Mouse (Mus musculus) adrenal gland, adult (tissue): ENCODE results near the gene Nup153.

Source experiments
- DNase-seq, 2 experiments: peaks; one replicate each; pipeline ENCODE4 v3.0.0; 2022 to 2023; ENCODE audit warnings: low spot score in 1 of 2; ENCODE audit not compliant: inconsistent age in 2 of 2

Gene Nup153

DNA sequence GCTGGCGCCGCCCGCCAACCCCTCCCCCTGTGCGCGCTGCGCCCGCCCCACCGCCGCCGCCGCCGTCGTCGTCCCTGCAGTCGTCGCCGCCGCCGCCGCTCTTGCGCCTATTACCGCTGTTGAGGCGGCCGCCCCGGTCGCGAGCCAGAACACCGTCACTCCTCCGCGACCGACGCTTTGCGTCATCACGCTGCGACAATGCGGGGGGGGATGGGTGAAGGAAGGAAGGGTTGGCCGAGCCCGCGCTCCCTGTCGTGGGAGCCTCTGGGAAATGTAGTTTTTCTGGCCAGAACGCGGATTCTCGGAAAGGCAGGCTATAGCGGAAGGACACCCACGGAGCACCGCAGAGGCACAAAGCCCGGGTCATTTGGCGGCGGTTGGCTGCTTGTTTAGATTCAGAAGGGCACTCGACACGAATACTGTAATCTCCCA, at the start of gene Nup153:
Gene Nup153 (minus strand): TSS at position 104 of the 432 bp plus-strand sequence.
- DNase-seq = peak; percentile 99 to 100

DNA sequence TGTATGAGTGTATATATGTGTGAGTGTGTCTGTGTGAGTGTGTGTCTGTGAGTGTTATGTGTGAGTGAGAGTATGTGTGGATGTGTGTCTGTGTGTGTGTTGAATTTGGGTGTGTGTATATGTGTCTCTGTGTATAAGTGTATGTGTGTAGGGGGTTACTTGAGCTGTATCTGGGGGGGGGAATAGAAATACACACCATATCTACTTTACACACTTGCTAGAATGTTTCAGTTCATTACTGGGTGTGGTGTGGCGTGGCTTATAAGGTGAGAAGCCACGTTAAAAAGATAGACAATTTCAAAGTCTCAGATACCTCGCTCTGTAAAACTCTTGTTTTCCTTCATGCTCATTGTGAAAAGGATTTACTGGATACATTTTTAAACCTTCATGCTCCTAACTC, 49.7 kb upstream of the Nup153 start:
- no peak for DNase-seq

DNA sequence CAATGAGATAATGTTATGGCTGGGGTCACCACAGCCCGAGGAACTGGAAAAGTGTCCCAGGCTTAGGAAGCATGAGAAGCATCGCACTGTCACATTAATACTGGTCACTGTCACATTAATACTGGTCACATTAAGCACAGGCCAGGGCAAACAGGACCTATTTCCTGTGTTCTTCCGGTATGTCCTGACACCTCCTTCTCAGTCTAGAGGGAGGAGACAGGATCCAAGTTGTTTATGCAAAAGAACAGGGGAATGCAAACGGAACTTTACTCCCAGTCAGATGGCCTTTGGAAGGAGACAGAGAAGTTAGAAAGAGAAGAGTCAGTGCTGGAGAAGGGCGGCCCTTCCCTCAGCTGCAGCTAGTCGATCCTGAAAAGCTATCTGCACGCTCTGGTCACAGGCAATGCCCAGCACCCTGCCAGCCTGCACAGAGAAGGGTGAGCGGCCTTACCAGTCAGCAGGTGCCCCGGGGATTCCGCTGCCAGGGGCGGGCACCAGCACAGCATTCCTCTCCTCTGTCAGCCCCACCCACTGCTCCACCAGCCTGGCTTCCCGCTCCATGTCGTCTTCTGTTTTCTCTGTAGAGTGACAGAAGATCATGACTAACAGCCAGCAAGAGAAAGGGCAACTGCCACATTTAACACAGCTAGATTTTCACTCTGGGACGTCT, 49.0 kb upstream of the Nup153 start:
- no peak for DNase-seq

DNA sequence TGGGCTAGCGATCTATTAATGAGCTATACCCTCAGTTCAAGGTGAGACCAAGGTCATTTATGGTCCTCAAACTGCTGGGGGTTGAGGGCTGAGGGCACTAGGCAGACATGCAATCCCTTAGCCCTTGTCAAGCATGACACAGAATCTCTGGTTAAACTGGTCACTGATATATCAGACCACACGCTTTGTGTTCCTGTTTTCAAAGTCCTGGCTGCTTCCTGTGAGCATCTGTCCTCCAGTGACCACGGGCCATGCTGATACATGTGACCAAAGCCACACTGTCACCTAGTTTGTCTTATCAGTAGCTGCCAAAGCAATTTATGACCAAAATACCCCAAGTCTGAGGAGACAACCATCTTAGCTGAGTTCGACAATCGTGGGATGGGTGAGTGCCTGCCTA, 47.3 kb upstream of the Nup153 start:
- no peak for DNase-seq

DNA sequence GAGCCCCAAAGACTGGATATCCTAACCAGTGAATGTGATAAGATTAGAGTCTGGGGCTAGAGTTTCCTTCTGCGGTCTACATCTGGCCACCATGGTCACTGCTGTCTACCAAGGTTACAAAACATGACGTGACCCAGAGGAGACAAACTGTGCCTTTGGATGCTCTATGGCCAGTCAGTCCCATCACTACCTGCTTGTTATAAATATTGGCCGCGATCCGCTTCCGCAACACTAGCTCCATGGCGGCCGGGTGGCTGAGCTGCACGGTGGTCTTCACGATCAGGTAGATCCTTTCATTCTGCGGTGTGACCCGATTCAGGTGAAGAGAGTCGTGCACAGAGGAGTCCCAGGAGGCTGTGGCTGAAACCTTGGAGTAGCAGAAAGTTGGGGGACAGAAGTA, 44.8 kb upstream of the Nup153 start:
- no peak for DNase-seq

DNA sequence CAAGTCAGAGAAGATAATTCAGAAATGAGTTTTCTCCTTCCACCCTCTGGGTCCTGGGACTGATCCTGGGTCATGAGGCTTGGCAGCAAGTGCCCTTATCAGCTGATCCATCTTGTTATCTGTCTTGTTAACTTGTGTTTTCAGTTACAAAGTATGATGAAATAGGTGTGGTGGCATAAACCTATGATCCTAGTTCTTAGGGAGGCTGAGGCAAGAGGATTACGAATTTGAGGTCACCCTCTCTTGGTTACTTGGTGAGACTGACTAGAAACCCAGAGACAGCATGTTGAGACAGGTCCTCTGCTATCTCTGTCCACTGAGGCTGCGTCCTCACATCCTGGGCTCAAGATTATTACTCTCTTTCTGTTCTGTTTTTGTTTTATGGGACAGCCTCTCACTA, 37.6 kb upstream of the Nup153 start:
- DNase-seq = no peak

DNA sequence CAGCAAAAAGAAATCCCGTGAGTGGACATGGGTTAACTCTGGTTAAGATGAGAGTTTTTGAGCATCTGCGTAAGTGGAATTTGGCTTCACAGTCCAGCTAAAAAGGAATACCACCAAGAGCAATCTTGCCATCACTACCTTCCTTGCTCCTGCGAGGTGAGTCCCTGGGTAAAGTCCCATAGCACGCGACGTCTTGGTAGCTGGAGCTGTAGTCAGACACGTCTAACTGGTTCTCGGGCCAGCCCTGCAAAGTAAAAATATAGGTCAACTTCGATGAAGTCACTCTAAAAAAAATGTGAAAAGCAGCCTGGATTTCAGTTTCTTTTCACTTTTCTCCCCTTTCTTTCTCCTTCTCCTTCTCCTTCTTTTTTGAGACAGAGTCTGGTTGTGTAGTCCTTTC, 35.5 kb upstream of the Nup153 start:
- no peak for DNase-seq

DNA sequence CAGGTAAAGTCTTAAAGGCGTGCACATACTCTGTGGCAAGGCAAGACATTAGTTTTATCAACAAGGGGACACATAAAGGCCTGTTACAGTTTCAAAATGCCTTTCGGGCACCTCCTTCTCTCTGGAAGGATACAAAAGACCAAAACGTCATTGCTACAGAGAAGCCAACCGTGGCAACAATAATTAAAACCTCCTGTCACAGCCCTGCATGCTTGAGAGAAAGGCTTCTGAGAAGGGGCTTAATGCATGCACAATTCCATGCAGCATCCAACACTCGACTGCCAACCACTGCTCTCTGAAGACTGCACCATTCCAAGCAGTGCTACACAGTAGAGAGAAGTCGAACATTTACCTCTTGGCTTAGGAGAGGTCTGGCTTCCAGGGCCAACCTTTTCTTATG, 33.2 kb upstream of the Nup153 start:
- DNase-seq = no peak

DNA sequence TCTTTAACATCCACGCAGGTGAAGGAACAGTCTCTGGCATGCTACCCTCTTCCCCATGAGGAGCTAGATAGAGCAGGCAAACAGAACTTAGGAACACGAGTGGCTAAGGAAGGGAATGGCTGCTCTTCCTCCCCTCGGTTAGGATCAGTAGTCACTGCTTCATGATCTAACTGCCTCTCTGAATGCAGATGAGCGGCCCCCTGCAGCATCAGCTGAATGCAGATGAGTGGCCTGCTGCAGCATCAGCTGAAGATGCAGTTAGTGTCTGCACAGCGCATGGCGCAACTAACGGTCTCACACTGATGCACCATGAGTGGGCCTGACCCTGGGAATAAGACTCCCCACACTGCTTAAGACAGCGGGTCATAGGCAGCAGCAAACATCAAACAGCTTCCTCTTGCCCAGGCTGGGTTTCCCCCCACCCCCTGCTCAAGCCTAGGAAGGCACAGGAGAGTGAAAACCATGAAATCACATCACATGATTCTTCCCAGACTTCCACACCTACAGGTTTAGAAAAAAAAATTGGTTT, 31.6 kb upstream of the Nup153 start:
- no peak for DNase-seq

DNA sequence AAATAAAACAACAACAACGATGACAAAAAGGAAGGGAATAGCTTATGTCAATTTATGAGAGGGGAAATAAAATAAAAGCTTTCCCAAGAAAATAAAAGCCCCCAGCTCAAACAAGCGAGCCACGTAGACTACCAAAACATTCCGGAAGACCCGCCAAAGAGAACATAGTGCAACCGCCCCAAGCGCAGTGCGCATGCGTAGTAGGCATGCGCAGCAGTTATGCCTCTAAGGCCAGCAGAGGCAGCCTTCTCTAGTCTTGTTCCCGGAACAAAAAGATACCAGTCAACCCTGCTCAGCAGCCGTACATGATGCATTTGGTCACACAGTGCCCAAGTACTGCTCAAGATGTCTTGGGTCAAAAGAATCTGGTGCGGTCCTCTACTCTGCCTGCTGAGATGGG, 30.9 kb upstream of the Nup153 start:
- DNase-seq = no peak

DNA sequence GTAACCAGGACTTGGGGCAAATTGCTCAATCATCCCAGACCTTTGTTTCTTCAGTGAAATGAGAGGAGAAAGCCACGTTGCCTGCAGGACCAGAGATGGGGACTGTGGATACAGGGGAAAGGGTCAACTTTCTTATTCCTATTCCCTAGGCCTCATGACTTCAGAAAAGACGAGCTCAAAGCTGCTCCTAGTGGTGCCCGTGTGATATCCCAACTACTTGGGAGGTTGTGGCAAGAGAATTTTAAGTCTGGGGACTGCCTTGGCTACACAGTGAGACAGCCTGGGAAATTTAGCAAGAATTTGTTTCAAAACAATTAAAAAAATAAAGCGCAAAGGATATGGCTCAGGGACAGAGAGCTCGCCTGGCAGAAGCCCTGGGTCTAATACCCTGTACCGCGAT, 30.2 kb upstream of the Nup153 start:
- DNase-seq = no peak

DNA sequence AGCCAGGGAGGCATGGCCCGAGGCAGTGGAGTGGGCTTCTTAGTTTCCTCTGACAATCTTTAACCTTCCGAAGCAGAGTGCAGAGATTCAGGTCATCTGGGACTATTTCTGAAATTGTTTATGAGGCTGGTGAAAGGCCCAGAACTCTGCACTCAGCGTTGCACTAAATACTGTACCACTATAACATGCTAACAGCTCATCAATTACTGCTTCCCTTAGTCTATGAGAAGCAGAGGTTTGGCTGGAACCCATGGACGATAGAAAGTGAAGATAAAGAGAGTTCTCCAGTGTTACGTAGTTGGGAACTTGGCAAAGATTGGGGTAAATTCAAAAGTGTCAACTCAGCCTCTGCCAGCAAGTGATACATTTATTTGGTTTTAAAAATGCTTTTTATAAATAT, 25.6 kb upstream of the Nup153 start:
- DNase-seq = no peak

DNA sequence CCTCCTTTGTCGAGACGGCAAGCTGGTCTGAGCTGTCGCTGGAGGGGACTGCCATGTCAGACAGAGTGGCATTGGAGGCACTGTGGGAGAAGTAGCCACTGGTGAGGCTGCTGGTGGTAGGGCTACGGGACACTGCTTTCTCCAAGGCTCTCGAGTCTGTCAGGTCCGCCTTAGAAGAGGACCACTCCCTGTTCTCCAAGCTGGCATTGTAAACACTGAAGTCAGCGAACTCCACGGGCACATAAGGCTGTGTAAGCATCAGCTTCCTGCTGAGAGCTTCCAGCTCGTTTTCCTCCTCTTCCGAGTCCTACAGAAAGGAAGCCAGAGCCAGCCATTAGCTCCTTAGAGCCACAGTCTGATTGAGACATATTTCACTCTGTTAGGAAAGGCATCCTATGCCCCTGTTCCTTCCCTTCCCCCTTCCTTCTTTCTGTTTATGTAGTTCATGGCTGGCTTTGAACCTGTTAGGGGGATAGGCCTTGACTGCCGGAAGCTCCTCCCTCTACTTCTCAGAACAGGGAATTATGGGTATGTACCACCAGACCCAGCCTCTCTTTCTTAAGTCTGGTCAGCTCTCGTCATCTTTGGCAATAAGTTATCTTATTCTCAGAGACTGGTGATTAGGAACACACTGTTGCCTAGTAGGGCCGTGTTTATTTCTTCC, 25.0 kb upstream of the Nup153 start:
- no peak for DNase-seq

DNA sequence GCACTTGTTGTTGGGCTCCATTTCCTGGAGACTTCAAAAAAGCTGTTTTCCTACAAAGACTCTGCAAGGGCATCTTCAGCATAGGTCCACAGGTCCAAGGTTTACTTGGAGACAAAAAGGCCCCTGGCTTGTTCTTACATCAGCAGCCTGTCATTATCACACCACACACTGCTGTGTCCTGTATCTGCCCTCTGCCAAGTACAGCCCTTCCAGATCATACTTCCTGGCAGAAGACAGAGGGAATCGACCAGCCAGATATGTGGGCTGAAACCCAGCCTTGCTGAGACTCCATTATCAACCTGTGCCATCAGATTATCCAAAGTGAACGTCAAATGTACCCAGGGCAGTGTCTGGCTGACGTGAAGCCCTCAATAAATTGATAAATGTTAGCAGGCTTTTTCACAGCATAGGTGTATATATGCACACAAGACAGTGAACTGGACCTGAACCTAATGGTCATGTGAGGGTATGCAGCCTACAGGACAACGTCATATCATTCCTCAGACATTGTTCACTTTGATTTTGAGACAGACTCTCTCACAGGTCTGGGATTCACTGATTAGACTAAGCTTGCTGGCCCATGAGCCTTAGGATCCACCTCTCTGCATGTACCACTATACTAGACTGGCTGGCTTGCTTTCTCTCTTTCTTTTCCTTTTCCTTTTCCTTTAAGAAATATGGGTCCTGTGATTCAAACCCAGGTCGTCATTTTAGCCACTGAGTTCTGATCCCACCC, 20.6 kb upstream of the Nup153 start:
- no peak for DNase-seq

DNA sequence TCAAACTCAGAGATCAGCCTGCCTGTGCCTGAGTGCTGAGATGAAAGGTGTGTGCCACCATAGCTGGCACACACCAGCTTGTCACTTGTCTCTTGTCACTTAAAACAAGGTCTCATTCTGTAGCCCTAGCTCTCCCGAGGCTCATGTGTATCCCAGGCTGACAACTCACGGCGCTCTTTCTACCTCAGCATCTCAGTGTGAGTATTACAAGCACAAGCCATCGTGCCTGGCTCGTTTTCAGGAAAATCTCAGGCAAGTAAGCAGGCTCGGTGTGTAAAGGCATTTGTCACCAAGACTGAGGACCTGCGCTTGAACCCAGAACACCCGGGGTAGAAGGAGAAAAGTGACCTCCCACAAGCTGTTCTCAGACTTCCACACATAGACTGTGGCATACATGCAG, 16.1 kb upstream of the Nup153 start:
- DNase-seq = no peak

DNA sequence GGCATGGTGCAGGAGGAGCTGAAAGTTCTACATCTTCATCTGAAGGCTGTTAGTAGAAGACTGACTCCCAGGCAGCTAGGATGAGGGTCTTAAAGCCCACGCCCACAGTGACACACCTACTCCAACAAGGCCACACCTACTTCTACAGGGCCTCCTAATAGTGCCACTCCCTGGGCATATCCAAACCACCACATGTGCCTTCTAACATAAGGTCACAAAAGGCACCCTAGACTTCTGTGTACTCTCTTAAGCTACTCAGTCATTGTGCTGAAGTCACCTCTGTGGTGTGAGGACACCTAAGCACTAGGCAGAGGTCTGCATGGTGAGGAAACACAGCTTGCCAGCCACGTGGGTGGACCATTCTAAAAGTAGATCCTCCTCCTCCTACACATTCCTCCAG, 14.6 kb upstream of the Nup153 start:
- DNase-seq = no peak

DNA sequence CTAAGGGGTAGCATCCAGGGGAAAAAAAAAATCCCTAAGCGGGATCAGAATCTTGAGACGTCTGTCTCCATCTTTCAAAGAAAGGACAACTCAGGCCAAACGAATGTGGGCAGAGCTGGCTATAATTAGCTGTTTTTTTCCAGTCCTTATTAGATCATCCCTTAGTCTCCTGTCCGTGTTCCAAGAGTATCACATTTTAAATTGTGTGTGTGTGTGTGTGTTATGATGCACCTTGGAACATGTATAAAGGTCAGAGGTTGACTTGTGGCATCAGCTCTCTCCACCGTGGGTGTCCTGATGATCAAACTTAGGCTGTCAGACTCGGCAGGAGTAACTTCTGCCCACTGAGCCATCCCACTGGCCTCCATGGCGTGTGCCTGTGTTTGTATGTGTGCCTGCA, 11.7 kb upstream of the Nup153 start:
- no peak for DNase-seq

DNA sequence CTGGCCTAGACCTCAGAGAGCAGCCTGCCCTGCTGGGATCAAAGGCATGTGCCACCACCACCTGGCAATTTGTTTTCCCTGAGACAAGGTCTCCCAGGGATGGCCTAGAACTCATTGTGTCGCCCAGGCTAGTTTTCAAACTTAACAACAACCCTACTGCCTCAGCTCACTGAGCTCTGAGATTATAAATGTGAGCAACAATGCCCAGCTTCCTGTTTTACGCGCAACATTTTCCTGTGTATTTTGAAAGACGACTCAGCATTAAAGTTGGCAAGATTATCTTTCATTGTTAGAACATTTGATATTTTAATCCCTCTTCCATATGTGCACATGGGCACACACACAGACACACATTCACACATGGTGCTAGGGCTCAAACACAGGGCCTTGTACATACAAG, 9.7 kb upstream of the Nup153 start:
- no peak for DNase-seq

DNA sequence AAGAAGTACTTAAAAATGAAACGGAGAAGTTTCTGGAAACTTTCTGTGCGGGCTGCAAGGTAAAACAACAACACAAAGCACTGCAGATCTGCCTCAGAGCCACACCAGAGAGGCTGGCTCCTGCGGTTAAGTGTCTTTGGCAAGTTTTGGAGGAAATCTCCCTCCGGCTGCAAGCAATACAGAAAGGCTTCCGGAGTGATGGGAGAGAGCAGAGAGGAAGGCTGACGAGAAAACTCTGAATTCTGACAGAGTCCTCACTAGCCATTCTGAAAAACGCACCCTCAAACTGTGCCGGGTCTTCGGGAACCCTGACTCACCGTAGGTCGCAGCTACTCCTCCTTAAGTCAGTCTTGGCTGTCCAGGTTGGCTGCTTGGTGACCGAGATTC, 8.7 kb upstream of the Nup153 start:
- peak; percentile 20 to 79 for DNase-seq

DNA sequence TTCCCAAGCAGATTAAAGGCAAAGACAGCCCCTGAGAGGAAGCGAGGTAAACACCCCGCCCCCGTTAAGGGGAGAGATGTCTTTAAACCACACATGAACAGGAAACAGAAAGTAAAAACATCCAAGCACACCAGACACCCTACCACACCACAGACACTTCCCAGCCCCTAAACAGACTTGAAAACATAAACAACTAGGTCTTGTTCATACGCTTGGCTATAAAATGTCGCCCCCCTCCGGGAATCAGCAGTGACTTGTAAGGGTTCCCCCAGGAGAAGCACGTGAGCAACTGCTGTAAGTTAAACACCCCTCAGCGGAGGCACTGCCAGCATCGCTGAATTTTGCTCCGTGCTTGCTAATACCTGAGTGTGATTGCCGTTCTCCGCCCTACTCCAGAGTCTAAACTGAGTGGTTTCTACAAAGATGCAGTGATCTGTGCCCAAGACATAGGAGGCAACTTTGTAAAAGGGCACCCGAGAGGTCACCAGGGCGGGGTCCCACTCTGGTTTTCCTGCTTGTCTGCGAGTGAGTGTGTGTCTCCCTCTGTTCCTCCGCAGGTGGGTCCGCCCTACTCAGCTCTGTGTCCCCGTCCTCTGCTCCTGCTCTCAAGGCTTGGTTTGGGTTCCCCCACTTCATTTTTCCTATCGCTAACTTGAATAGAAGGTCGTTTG, 8.2 kb upstream of the Nup153 start:
- DNase-seq = peak; percentile 57 to 89

DNA sequence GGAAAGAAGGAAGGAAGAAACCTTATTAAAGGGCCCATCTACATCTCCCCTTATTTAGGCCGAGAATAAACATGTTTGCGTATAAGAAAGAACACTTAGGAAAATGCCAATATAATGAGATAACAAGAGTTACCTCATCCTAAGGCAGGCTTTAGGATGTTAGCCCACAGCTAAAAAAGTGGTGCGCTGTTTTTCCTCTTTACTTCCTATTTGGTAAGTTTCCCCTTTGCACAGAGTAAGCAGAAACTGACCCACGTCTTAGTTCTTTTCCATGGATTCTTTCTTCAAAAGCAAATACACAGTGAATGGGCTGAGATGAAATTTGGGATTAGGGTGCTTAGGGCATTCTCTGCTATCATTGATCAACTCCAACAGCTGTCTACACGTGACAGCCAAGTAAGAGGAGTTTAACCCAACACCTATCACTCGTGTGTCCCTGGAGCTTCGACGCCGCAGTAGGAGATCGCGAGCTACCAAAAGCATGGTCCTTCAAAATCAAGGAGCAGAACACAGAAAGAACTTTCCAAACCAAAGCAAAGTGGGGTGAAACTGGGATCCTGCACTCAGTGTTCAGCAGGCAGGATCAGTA, 7.6 kb upstream of the Nup153 start:
- no peak for DNase-seq
